Mouse (Mus musculus) thymus, postnatal 0 days (tissue): ENCODE measurements around the gene Traf3ip1. TPM values are rescaled to one million over a fixed set of nuclear protein-coding genes. Genes with fewer than 3 reads are reported as not detected.

Experiments
- DNase-seq: peaks from one replicate; pipeline ENCODE4 v3.0.0-alpha.2; 2015; ENCODE audit warnings: low spot score
- polyA plus RNA-seq: library from polyadenylated mRNA; unstranded; fragments of >200 nt; fragmentation: Nextera tagmentation; extraction: Ambion mirVana; gene quantifications from 2 replicates; pipeline ENCODE4 v1.2.1, GENCODE M21; 2015

Gene Traf3ip1
- polyA plus RNA-seq, 1 experiment from 2014 or later, result 5.1 TPM

- DNase-seq, result no peak
These were observed 39.0 kb downstream of the Traf3ip1 start for GRCm38 (mm10) chr1:91533483-91533882.

- no peak for DNase-seq
These were observed 39.7 kb downstream of the Traf3ip1 start for GRCm38 (mm10) chr1:91533961-91534723.

- no peak for DNase-seq
These were observed 43.5 kb downstream of the Traf3ip1 start for GRCm38 (mm10) chr1:91537786-91538569.

DNA sequence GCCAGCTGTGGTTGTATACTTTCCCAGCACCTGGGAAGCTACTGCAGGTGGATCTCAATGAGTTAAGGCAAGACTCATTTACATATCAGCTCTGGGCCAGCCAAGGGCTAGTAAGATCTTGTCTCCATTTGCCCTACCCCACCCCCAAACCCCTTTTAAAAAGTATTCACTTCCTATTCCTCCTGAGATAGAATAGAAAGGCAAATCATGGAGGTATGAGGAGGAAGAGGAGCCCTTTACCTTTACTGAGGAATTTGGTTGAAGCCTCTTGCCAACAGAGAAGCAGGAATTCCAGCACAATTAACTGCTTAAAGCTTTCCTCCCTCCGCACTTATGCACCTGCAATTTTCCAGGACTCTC lies 44.1 kb downstream of the Traf3ip1 start:
- DNase-seq, result no peak

DNA sequence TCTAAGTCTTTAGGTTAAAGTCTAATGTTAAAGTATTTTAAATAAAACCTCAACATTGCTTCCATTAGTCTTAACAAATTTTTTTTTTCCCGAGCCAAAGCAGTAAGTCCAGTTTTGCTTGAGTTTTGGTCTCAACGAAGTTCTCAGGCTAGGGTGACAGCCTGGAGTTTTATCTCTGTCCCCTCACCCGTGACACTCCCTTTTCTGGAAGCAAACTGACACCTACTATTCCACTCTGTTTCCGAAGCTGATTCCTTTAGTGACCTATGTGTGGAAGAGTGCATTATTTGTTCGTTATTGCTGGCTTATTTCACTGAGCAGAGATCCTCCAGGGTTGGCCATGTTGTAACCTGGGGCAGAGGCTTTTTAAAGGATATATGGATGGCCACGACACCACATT lies 44.8 kb downstream of the Traf3ip1 start:
- DNase-seq, result no peak

DNA sequence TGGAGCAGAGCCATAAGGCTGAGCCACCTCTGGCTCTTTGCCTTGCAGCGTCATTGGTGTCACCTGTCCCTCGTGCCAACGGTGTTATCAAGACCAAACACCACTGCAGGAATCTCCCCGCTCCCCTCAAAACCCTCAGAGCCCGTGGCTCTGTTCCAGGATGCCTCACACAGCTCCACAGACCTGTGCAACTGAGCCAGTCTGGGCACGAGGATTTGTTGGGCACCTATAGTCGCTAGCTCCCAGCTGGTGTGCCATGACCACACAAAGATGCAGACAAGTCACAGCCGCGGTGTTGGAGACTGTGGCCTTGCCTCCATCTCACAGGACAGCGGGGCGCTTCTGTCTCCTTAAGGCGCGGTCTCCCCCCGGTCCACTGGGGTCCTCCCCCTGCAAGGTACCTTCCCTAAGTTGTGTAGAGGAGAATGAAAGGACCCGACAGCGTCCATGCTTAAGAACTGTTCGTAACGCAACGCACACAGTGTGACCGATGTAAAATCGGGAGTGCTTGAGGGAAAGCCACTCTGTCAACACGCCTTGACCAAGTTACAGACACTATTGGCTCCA lies 45.3 kb downstream of the Traf3ip1 start:
- DNase-seq, result no peak

DNA sequence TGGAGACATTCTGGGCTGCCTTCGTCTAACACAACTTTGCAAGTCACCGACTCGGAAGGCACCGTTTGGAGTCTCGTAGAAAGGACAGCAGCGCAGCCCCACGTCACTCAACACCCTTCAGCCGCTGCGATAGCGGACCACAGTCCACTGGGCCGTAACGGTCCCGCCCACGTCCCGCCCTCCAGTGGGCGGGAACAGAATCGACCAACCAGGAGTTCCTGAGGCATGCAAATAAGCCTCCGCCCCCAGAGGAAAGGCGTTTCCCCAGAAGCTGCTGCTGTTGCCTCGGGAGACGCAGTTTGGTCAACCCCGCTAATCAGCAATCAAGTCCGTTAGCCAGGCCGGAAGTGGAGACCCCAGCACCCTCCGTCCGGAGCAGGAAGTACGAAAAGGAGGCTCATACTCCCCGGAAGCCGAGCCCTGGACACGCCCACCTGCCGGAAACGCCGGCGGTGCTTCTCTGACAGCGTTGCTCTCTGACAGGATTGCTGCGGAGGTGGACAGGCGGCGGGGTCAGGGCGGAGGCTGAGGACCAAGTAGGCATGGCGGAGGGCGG lies 45.9 kb downstream of the Traf3ip1 start, which contains the start of gene Asb1:
TSS of gene Asb1 (plus strand) at position 274 of the 556 bp plus-strand sequence.
- DNase-seq, result peak; percentile 90

GRCm38 (mm10) chr1:91541042-91541592 lies 46.7 kb downstream of the Traf3ip1 start:
- no peak for DNase-seq

- DNase-seq, result no peak
These were observed 49.5 kb downstream of the Traf3ip1 start for GRCm38 (mm10) chr1:91543974-91544373.

- no peak for DNase-seq
These were observed 50.8 kb downstream of the Traf3ip1 start for GRCm38 (mm10) chr1:91545226-91545625.

- DNase-seq, result no peak
These were observed 53.1 kb downstream of the Traf3ip1 start for GRCm38 (mm10) chr1:91547567-91547966.

DNA sequence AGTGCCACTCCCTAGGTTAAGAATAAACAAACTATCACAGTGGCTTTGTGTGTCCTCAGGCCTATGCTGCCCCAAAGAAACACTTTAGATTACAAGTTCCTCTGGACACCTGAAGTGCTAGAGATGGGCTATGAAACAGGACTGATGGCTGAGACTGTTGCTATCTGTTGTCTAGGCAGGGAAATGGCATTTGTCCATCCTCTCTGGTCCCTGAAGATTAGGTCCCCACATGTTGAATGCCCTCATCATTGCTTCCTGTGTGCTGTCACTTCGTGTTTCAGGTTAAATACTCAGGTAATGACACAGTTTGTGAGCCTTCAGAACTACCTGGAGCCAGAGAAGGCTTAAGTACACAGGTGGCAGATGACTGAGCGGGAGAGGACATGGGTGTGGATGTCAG lies 54.6 kb downstream of the Traf3ip1 start:
- no peak for DNase-seq

DNA sequence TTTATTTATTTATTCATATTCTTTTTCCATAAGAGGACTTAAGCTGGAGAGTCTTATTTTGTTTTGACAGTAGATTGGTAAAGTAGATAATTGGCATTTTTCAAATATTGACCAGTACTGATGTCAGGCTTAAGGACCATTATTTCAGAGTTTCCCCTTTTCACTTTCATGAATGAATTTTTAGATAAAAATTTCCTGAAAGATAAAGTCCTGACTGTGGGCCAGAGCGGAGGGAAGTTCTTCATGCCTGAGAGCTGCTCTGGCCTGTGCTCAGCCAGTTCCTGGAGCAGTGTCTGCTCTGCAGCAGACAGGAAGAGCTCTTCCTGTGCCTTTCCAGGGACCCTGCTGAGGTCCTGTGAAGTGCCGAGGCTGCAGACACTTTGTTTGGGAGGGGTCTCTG lies 62.7 kb downstream of the Traf3ip1 start:
- DNase-seq, result no peak

- DNase-seq, result no peak
These were observed 66.8 kb downstream of the Traf3ip1 start for GRCm38 (mm10) chr1:91561226-91561625.

DNA sequence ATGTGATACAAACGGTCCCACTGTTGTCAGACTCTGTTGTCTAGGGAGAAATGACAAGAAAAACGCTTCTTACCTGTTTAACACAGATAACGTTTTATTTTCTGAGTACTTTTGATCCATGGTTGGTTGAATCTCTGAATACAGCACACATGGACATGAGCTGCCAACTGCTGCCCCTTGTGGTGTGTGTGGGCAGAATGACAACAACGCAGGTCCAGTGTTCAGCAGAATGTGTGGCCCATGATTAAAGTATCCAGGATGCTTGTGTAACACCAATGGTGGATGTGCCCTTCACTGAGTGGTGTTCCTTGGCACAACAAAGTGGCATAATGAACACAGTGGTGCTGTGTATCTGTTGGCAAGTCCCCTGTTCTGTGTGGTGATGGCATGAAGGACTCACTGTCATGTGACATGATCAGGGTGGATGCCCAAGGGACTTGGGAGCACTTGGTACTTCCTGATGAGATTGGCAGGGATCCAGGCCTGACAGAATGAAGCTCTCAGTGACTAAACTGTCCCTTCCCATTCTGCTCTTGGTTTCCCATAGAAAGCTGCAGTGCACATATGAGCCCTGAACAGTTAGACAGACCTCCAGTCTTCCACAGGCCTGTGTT lies 68.6 kb downstream of the Traf3ip1 start:
- no peak for DNase-seq

DNA sequence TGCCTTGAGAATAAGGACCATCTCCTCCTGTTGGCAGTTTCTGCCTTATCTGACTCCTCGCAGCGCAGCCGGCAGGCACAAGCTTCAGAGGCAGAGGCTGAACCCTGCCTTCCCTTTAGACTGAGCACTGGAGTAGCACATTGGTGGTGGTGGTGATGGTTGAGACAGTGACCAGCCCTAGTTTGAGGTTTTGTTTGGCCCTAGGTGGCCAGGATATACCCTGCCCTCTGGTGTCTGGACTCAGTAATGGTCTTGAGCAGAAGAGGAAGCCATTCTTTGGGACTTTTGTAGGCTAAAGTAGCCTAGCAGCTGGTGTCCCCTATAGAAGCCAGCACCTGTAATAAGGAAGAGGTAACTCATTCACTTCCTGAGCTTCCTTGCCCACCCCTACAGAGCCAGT lies 69.6 kb downstream of the Traf3ip1 start:
- DNase-seq, result no peak

DNA sequence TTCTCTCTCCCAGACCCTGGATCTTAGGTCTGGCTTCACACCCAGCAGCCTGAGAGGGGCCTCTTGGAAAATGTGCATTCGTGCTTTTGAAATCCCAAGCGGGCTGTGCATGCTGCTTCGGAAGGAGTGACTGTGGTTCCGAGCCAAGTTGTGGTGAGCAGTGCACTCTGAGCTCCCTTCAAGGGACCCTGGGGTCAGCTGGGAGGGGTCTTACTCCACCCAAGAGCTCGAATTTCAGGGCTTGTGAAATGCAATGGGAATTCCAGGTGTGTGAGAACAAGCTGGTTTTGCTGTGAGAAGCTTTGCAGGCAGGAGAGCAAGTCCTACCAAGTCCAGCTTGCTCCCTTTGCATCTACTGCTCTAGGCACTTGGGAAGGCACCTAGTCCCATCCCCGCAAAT lies 70.2 kb downstream of the Traf3ip1 start:
- no peak for DNase-seq

- DNase-seq, result no peak
These were observed 72.8 kb downstream of the Traf3ip1 start for GRCm38 (mm10) chr1:91567269-91567668.

DNA sequence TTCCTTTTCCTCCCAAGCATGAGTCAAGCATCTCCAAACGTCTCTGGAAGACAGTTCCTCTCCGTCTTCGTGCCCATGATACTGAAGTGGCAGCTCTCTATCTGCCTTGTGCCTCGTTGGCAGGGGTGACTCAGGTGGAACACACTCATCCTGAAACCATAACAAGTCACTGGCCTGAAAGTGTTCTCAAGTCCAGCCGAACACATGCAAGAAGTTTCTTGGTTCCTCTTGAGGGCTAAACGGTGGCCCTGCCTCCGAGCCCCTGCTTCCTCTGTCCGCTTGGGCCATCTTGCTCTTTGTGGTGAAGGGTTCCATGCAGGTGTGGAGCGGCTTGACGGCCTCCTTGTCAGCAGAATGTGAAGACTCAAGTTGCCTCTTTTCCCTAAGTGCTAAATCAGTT lies 78.0 kb downstream of the Traf3ip1 start:
- no peak for DNase-seq

DNA sequence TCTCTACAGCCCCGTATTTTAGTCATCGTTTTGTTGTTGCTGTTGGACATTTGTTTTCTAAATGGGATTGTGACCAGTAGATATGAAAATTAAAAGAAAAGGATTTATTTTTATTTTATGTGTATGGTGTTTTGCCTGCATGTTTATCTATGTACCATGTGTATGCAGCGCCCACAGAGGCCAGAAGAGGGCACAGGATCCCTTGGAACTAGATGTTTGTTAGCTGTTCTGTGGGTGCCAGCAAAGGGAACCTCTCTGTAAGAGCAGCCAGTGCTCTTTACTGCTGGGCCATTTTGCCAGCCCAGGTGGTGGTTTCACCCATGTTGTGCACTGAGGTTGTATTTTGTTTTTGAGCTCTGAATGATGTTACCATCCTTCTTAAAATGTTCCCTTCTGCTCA lies 79.8 kb downstream of the Traf3ip1 start:
- peak; percentile 71 for DNase-seq

- DNase-seq, result no peak
These were observed 83.6 kb downstream of the Traf3ip1 start for GRCm38 (mm10) chr1:91577883-91578517.
